Mouse (Mus musculus) naive thymus-derived CD4-positive, alpha-beta T cell, adult 5 months (primary cell): ENCODE results near the gene Adgrf1. TPM values are rescaled to one million over a fixed set of nuclear protein-coding genes. Genes with fewer than 3 reads are reported as not detected.

Experiments used
- polyA plus RNA-seq: library from polyadenylated mRNA; unstranded; fragments of 100-300 nt; shearing (Covaris generic); gene quantifications from one replicate; pipeline ENCODE4 v1.2.1, GENCODE M21; 2017

Gene Adgrf1
- not detected for polyA plus RNA-seq

DNA sequence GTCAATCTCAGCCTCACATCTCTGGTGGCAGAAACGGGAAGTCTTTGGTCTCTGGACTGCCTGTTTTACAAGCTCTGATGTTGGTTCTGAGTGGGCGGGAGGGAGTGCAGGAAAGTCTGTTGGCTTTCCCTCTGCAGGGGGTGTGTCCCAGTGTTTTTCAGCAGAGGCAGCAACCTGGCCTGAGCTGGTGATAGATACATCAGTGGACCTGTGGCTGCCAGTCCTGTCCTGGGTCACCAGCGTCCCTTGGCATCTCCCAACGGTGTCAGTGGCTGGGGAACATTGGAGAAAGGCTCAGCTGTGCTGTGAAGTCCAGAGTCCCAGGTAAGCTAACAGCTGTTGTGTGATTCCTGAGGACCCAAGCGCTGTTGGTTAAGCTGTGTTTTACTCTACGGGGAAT lies at the start of gene Adgrf1:
Gene Adgrf1 (plus strand): TSS at position 169 of the 400 bp plus-strand sequence.

DNA sequence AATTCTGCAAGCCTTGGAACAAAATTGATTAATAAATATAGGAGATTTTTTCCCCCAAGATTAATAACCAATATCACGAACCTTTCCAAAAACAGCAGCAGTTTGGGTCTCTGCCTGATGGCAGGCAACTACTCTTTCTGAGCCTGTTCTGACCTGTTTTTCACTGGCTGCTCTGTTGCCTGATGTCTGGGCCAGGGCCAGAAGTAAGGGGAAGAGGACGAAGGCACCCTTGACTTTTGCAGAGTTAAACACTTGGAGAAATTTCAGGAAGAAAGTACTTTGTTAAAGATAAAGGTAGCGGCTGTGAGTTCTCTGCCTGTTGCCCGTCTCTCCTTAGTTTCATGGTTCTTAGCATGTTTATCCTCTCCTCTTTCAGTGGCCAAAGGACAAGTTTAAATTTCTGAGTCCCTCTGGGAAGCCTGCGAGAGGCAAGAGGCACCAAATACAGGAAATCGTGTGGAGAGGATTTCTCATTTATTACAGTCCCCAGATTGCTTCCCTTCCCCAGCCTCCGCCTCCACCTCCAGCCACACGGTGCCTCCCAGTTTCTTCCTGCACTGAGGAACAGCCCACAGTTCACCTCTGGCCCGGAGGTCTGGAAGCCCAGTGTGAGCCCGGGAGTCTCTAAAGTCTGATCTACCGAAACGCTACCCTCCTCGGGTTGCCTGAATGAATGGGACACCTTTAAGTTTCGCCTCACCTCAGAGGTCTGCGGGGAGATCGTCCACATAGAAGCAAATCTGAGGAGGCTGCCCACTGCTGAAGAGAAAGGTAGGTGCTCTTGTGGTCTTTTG lies 89.9 kb downstream of the Adgrf1 start, which contains the start of gene Adgrf5:
Gene Adgrf5 (plus strand): TSS at position 626 of the 794 bp plus-strand sequence.

Other genes with a start within 250 kb of the Adgrf1 start
- gene Adgrf5, start 90.1 kb downstream of the Adgrf1 start, polyA plus RNA-seq: not detected
- gene Mep1a, start 232.5 kb downstream of the Adgrf1 start, polyA plus RNA-seq: not detected